Mouse (Mus musculus) forebrain, embryonic 15.5 days (tissue): Measurements from ENCODE around the gene Dpysl5. TPM values are rescaled to one million over a fixed set of nuclear protein-coding genes. Genes with fewer than 3 reads are reported as not detected.

ENCODE experiments used
- ATAC-seq: fragments of 200-750 bp; cut with Nextera tagmentation; replicated peaks from 2 replicates; pipeline ENCODE4 v1.8.0; 2017; ENCODE audit warnings: mild to moderate bottlenecking, moderate TSS enrichment, moderate library complexity
- H3K27ac ChIP-seq: fragments of 300-500 bp; sonication (generic); replicated peaks from 2 replicates; pipeline ENCODE4 v1.5.1; 2015; ENCODE audit warnings: mild to moderate bottlenecking, inconsistent platforms
- H3K27me3 ChIP-seq: fragments of 300-500 bp; sonication (generic); 2 replicates; pipeline ENCODE4 v1.6.1; 2015; ENCODE audit warnings: inconsistent platforms
- H3K36me3 ChIP-seq: fragments of 300-500 bp; sonication (generic); 2 replicates; pipeline ENCODE4 v1.6.1; 2015; ENCODE audit warnings: mild to moderate bottlenecking, inconsistent platforms
- H3K4me1 ChIP-seq: fragments of 300-500 bp; sonication (generic); 2 replicates; pipeline ENCODE4 v1.6.1; 2015; ENCODE audit warnings: inconsistent platforms
- H3K4me2 ChIP-seq: fragments of 300-500 bp; sonication (generic); replicated peaks from 2 replicates; pipeline ENCODE4 v1.6.1; 2015; ENCODE audit warnings: mild to moderate bottlenecking, inconsistent platforms
- H3K4me3 ChIP-seq: fragments of 300-500 bp; sonication (generic); 2 replicates; pipeline ENCODE4 v1.5.1; 2015; ENCODE audit warnings: mild to moderate bottlenecking, inconsistent platforms
- H3K9ac ChIP-seq: fragments of 300-500 bp; sonication (generic); replicated peaks from 2 replicates; pipeline ENCODE4 v1.6.1; 2015; ENCODE audit warnings: mild to moderate bottlenecking, inconsistent platforms
- H3K9me3 ChIP-seq: fragments of 300-500 bp; sonication (generic); 2 replicates; pipeline ENCODE4 v1.6.1; 2016; ENCODE audit warnings: inconsistent platforms
- WGBS: fragments of 180-500 bp; shearing (Covaris S2); methylation state at CpG from one replicate; pipeline ENCODE4 v1.1.7; 2015; ENCODE audit warnings: mixed read lengths; 5-methylcytosine and 5-hydroxymethylcytosine counted together
- polyA plus RNA-seq: library from polyadenylated mRNA; unstranded; fragments of >200 nt; fragmentation: Nextera tagmentation; extraction: Ambion mirVana; gene quantifications from 2 replicates; pipeline ENCODE4 v1.2.1, GENCODE M21; 2015

The Dpysl5 gene
- polyA plus RNA-seq, 1 experiment from 2014 or later: 216 TPM

DNA sequence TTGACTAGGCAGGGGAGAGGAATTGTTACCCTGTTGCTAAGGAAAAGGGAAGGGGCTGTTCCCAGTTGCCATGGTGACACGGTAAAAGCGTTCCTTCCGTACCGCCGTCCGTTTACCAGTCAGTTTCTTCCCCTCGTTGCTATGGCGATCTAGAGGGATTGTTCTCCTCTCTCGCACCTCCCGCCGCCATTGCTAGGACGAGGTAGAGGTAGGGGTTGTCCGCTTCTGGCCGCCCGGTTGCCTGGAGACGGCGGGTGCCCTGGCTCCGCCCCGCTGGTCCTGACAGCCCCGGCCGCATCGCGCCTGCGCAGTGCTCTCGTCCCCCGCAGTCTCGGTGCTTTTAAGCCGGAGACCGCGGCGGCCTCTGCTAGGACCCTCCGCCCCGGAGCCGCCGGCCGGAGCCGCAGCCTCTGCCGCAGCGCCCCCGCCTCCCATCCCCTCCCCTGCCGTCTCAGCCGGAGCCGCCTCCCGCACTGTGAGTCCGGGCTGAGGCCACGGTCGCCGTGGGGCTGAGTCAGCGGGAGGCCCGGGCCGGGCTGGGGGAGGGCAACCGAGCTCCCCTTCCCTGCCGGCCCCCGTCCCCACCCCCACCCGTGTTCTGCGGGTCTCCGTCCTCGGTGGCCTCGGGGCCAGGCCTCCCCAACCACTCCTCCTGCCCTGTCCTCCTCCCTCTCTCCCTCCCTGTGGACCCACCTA, 103.2 kb downstream of the Dpysl5 start, which contains the start of gene Mapre3:
TSS of gene Mapre3 (plus strand) at position 218 of the 696 bp plus-strand sequence.
- Histone ChIP-seq H3K27me3 (no peaks in the 10 kb centered on the region), H3K4me2 (peak within 1 kb of the TSS; percentile 73), H3K4me1 (peaks cover 37% of the 10 kb centered on the region), H3K4me3 (peak within 1 kb of the TSS; percentile 69), H3K36me3 (no peaks in the 10 kb centered on the region), H3K9ac (peak within 1 kb of the TSS; percentile 81), H3K9me3 (no peaks in the 10 kb centered on the region), H3K27ac (peak within 1 kb of the TSS; percentile 85)
- 0% methylated on average over 53 of the region's 59 CpGs for WGBS
- ATAC-seq: peak; percentile 97

DNA sequence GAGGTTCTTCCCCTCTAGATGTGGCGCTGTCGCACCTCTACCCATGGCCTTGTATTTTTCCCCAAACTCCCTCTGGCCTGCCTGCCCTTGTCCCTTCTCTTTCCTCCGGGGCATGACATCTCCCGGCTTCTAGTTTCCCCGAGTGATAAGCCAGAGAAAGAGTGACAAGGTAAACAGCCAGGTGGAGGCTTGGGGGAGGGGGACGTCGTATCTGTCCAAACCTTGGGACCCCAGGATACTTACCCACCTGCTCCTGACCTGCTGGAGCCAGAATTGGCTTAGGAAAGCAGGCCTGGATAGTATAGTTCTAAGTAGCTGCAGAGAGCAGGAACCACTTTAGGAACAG, 103.7 kb downstream of the Dpysl5 start:
- 4% methylated on average over 7 of the region's 7 CpGs for WGBS
- Histone ChIP-seq H3K4me3 (peak overlapping the region; percentile 69), H3K9me3 (no peaks in the 10 kb centered on the region), H3K9ac (peak overlapping the region; percentile 81), H3K27me3 (no peaks in the 10 kb centered on the region), H3K27ac (peak overlapping the region; percentile 85), H3K4me2 (peak overlapping the region; percentile 73), H3K4me1 (peaks cover 37% of the 10 kb centered on the region), H3K36me3 (no peaks in the 10 kb centered on the region)
- ATAC-seq: peak; percentile 2; the same call in 1 of the 2 replicates

DNA sequence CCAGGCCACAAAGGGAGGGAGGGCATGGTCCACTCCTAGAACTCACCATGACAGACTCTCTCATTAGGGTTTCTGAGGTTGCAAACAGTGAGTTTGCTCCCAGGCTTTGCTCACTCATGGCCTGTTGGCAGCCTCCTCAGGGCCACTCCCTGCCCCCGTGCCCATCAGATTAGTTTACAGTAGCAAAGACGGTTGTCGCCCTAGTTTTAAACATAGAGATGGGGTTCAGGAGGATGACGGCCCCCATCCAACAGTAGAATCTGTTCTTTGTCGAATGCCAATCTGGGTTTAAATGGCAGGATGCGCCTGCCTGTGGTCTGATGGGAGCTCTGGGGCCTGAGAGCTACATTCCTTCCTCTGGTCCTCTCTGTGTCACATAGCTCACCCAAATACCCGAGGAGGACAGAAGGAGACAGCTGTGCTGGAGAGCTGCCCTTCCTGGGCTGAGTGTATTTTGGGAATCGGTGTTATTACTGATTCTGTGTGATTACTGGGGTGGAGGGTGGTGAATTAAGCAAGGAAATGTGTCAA, 105.0 kb downstream of the Dpysl5 start:
- 72% methylated on average over 8 of the region's 8 CpGs for WGBS
- no peaks in the 10 kb centered on the region for H3K27me3 ChIP-seq
- H3K4me1 ChIP-seq: peaks cover 37% of the 10 kb centered on the region
- H3K9ac ChIP-seq: peak overlapping the region; percentile 29; the same call in 1 of the 2 replicates
- H3K9me3 ChIP-seq: no peaks in the 10 kb centered on the region
- ATAC-seq: no peak
- H3K4me2 ChIP-seq: peak overlapping the region; percentile 73
- no peaks in the 10 kb centered on the region for H3K36me3 ChIP-seq
- H3K4me3 ChIP-seq: peak overlapping the region; percentile 69
- H3K27ac ChIP-seq: no peak overlapping the region

DNA sequence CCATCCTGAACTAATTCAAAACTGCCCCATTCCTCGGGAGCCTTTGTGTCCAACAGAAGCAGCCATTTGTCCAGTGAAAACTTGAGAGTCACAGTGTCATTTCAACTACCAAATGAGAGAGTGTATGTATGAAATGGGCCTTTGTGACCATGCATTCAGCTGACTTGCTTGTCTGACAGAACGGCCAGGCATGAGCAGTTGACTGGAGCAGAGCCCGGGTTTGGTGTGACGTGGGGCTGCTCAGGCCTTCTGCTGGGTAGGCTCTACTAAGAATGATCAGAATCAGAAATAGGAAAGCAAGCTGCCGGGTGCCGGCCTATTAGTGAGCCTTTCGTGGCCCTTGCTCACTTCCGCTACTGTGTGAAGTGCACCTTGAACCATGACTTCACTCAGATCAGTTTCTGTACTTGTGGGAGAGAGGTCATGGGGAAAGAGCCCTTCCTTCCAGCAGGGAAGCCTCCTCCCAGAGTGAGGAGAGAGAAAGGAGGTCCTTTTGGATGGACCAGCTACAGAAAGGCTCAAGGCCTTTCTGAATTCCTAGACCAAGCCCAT, 107.5 kb downstream of the Dpysl5 start:
- WGBS: 82% methylated on average over 8 of the region's 8 CpGs
- Histone ChIP-seq H3K27me3 (no peaks in the 10 kb centered on the region), H3K9me3 (no peaks in the 10 kb centered on the region), H3K36me3 (no peaks in the 10 kb centered on the region), H3K27ac (no peak overlapping the region), H3K9ac (no peak overlapping the region), H3K4me3 (no peak overlapping the region), H3K4me2 (no peak overlapping the region), H3K4me1 (peaks cover 43% of the 10 kb centered on the region)
- ATAC-seq: no peak

DNA sequence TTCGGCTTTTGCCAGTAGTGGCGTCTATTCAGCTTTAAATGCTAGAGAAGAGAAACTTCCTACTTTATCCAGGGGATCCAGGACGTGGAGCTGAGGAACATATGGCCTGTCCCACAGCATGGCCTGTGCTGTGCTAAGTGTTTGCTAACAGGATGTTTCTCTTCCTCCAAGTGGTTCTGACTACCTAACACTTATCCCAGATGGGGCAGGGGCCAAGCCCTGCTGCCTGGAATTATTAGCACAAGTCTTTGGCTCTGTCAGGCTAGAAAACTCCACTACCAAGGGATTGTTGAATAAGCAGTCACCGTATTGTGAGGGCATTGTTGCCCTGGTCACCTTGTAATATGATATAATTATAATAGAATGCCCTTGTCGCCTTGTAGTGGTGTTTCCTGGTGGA, 111.3 kb downstream of the Dpysl5 start:
- 79% methylated on average over 5 of the region's 5 CpGs for WGBS
- Histone ChIP-seq H3K27ac (no peak overlapping the region), H3K9me3 (no peaks in the 10 kb centered on the region), H3K27me3 (no peaks in the 10 kb centered on the region), H3K4me2 (no peak overlapping the region), H3K9ac (no peak overlapping the region), H3K4me3 (no peak overlapping the region), H3K4me1 (peaks cover 31% of the 10 kb centered on the region), H3K36me3 (no peaks in the 10 kb centered on the region)
- no peak for ATAC-seq

DNA sequence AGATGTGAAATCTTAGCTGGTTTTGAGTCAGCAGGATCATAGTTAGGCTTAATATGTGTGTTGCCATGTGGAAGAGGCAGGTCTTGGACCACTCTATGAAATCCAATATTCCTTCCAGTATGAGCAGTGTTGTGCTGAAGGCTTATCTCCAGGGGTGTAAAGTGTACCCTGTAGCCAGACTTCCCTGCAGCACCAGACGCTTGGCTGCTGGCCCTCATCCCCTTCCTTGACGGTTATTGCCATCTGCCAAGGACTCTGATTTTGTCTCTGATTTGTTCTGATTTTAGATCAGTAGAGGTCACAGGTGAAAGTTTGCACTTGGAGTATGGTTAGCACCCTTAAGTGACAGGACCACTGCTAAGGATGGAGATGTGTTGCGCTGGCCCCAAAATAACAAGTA, 111.7 kb downstream of the Dpysl5 start:
- Histone ChIP-seq H3K4me2 (no peak overlapping the region), H3K9me3 (no peaks in the 10 kb centered on the region), H3K36me3 (no peaks in the 10 kb centered on the region), H3K27ac (no peak overlapping the region), H3K9ac (no peak overlapping the region), H3K4me3 (no peak overlapping the region), H3K4me1 (peaks cover 28% of the 10 kb centered on the region), H3K27me3 (no peaks in the 10 kb centered on the region)
- 85% methylated on average over 3 of the region's 3 CpGs for WGBS
- ATAC-seq: no peak

DNA sequence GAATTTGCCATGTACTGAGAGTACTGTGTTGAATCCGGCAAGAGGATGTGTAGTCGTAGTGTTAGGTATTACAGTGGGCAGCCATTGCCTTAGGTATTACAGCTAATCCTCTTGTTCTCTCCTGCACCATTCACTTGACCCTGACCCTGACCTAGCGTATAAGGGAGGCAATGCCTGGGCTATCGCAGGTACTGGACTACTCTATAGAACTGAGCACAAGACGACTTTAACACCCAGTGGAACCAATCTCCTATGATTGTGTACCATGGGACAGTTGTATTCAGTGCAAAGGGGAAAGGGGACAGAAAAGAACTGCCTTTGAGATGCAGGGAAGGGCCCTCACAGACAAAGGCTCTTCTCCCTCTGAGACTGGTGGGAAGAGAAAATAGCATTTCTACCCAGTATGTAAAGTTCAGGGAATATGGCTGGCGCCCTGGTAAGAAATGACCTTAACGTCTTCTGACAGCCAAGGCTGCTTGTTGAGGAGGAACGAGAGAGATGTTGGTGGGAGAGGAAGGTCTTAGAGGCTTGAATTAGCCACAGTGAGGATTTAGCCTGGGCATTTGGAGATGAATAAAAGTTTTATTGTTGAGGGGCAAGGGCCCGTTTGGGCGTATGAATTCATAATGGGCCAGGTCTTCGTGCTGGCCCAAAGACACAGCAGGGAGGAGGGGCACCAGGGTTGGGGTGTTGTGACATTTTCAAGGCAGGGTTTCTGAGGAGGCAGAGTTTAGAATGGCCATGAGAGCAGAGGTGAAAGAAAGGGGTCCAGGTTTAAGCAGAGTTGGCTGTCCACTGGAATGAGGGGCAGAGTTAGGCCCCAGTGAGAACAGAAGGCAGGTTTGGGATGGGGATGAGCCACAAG, 113.0 kb downstream of the Dpysl5 start:
- Histone ChIP-seq H3K36me3 (no peaks in the 10 kb centered on the region), H3K27me3 (no peaks in the 10 kb centered on the region), H3K9me3 (no peaks in the 10 kb centered on the region), H3K4me1 (peaks cover 28% of the 10 kb centered on the region), H3K9ac (no peak overlapping the region), H3K4me2 (no peak overlapping the region), H3K4me3 (no peak overlapping the region), H3K27ac (no peak overlapping the region)
- ATAC-seq: no peak
- WGBS: 44% methylated on average over 11 of the region's 11 CpGs

DNA sequence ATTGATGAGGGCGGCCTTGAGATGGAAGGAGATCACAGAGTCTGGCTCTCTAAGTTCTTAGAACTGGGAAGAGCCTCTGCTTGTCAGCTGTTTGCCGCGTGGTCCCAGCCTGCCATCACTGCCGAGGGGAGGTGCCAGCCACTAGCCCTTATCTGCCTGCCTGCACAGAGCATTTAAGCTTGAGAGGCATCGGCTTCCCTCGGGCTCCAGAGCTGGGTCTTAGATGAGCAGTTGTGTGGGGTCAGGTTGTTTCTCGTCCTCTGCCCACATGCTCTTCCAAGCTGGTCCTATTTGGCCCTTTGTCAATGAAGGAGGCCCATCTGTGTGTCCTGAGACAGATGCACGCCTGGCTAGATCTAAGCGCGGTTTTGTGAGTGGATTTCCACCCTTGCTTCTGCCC, 113.8 kb downstream of the Dpysl5 start:
- Histone ChIP-seq H3K9ac (no peak overlapping the region), H3K4me3 (no peak overlapping the region), H3K27ac (no peak overlapping the region), H3K27me3 (no peaks in the 10 kb centered on the region), H3K36me3 (no peaks in the 10 kb centered on the region), H3K4me2 (no peak overlapping the region), H3K4me1 (peaks cover 28% of the 10 kb centered on the region), H3K9me3 (no peaks in the 10 kb centered on the region)
- 62% methylated on average over 10 of the region's 10 CpGs for WGBS
- no peak for ATAC-seq

DNA sequence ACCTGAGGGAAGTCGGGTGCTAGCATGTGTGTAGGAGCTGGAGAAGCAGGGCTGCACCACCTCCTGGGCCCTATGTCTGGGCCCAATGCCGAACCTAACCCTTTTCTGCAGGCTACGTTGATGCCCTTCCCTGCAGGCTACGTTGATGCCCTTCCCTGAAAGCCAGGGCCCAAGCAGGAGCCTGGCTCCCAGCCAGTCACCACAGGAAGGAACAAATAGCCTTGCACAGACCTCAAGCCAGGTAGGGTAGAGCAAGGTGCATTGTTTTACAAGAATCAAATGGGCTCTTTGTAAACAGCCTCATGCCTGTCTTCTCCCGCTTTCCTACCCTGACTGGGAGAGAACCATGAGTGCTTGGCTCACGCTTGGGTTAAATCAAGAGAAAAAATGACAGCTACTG, 114.5 kb downstream of the Dpysl5 start:
- Histone ChIP-seq H3K4me1 (peaks cover 28% of the 10 kb centered on the region), H3K9me3 (no peaks in the 10 kb centered on the region), H3K36me3 (no peaks in the 10 kb centered on the region), H3K4me2 (no peak overlapping the region), H3K27me3 (no peaks in the 10 kb centered on the region), H3K9ac (no peak overlapping the region), H3K4me3 (no peak overlapping the region), H3K27ac (no peak overlapping the region)
- ATAC-seq: no peak
- 70% methylated on average over 6 of the region's 6 CpGs for WGBS

DNA sequence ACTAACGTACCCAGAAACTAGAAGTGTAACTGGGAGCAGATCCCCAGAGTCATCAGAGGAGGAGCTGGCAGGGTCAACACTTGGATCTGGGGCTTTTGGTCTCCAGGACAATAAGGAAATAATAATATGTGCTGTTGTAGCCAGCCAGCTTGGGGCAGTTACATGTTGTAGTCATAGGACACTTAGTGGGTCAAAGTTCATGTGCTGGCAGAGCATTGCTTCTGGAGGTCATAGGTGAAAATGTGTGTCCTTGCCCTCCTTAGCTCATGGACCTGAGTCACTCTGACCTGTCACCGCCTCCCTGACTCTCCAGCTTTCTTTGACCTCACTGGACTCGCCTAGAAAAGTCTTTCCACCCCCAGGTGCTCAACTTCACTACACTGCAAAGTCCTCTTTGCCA, 122.1 kb downstream of the Dpysl5 start:
- Histone ChIP-seq H3K27ac (no peak overlapping the region), H3K36me3 (peaks cover 11% of the 10 kb centered on the region; the same call in 1 of the 2 replicates), H3K27me3 (no peaks in the 10 kb centered on the region), H3K9me3 (no peaks in the 10 kb centered on the region), H3K9ac (no peak overlapping the region), H3K4me2 (no peak overlapping the region), H3K4me3 (no peak overlapping the region), H3K4me1 (no peaks in the 10 kb centered on the region)
- WGBS: 89% methylated on average over 3 of the region's 3 CpGs
- no peak for ATAC-seq

DNA sequence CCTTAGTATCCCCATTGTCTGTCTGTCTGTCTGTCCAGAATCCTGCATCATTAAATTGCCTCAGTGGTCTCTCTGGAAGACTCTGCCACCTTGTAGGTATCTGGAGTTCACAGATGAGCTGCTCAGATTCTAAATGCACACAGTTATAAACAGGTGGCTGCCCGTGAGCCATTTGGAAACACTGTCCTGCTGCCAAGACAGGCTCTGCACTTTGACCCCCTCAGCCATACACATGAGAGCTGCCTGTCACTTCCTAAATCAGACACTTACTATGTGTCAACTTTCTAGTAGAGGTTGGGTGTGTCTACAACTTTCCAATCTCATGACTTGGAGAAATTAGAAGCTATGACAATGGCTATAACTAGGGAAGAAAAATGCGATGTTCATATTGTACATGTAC, 128.4 kb downstream of the Dpysl5 start:
- no peak overlapping the region for H3K4me3 ChIP-seq
- no peaks in the 10 kb centered on the region for H3K9me3 ChIP-seq
- H3K27ac ChIP-seq: no peak overlapping the region
- no peaks in the 10 kb centered on the region for H3K4me1 ChIP-seq
- no peak overlapping the region for H3K4me2 ChIP-seq
- ATAC-seq: no peak
- H3K9ac ChIP-seq: no peak overlapping the region
- H3K36me3 ChIP-seq: peaks cover 11% of the 10 kb centered on the region; the same call in 1 of the 2 replicates
- WGBS: 90% methylated on average over 2 of the region's 2 CpGs
- no peaks in the 10 kb centered on the region for H3K27me3 ChIP-seq

DNA sequence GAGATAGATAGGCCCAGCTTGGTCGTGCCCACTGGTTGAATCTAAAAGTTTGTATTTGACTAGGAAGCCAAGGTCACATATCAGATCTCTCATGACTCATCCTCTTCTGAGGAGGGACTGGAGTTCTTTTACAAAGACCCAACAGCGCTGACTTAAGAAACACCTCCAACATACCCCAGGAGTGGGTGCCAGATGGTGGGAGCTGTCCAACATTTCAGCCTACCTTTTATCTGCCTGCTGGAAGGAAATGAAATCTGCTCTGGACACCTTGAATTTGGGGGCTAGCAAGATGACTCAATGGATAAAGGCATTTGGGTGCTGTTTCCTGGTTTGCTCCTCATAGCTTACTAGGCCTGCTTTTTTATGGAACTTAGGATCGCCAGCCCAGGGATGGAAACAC, 130.5 kb downstream of the Dpysl5 start:
- no peaks in the 10 kb centered on the region for H3K4me1 ChIP-seq
- no peak overlapping the region for H3K4me2 ChIP-seq
- 57% methylated on average over 3 of the region's 3 CpGs for WGBS
- H3K36me3 ChIP-seq: peaks cover 6% of the 10 kb centered on the region; the same call in 1 of the 2 replicates
- no peak overlapping the region for H3K9ac ChIP-seq
- no peaks in the 10 kb centered on the region for H3K27me3 ChIP-seq
- H3K9me3 ChIP-seq: no peaks in the 10 kb centered on the region
- no peak overlapping the region for H3K4me3 ChIP-seq
- no peak overlapping the region for H3K27ac ChIP-seq
- ATAC-seq: no peak
